Mouse (Mus musculus): ENCODE measurements at regions not wholly inside any gene's neighbourhood (a gene's known extent, or its start where the extent isn't known, plus 50 kb on each side); places are given as distances from the start of the nearest gene placed in this dataset.

GRCm38 (mm10) chr1:35238139-35238538 lies 388.4 kb downstream of the Plekhb2 start:
- TF ChIP-seq CTCF (IDR thresholded peaks at IDR 0.05; ENCODE audit: low read depth, low read length) (no peak), POLR2A (IDR thresholded peaks at IDR 0.05; ENCODE audit: extremely low read depth, insufficient read depth, low read length) (no peak)
- Histone ChIP-seq H3K4me3 (ENCODE audit: insufficient read depth, low read depth, low read length) (no peak overlapping the region), H3K27ac (replicated peaks; ENCODE audit: insufficient read depth, low read depth, low read length) (no peak overlapping the region), H3K27me3 (ENCODE audit: control insufficient read depth, insufficient read depth, low read length) (no peaks in the 10 kb centered on the region), H3K36me3 (ENCODE audit: control insufficient read depth, insufficient read depth, low read length) (no peaks in the 10 kb centered on the region), H3K9ac (ENCODE audit: low read depth, low read length) (no peak overlapping the region), H3K79me2 (ENCODE audit: control insufficient read depth, insufficient read depth, low read length) (no peaks in the 10 kb centered on the region), H3K4me1 (ENCODE audit: control insufficient read depth, insufficient read depth, low read length) (no peaks in the 10 kb centered on the region)
- no peak for DNase-seq (ENCODE audit: extremely low read depth, low read depth, low spot score)

- H3K27me3 ChIP-seq (ENCODE audit: control insufficient read depth, insufficient read depth, low read length): no peaks in the 10 kb centered on the region
- H3K36me3 ChIP-seq (ENCODE audit: control insufficient read depth, insufficient read depth, low read length): no peaks in the 10 kb centered on the region
- no peak overlapping the region for H3K4me3 ChIP-seq (ENCODE audit: insufficient read depth, low read depth, low read length)
- no peak overlapping the region for H3K27ac ChIP-seq (replicated peaks; ENCODE audit: insufficient read depth, low read depth, low read length)
- TF ChIP-seq CTCF (IDR thresholded peaks at IDR 0.05; ENCODE audit: low read depth, low read length) (no peak), POLR2A (IDR thresholded peaks at IDR 0.05; ENCODE audit: extremely low read depth, insufficient read depth, low read length) (no peak)
- no peak overlapping the region for H3K9ac ChIP-seq (ENCODE audit: low read depth, low read length)
- 66% methylated on average over 6 of the region's 6 CpGs for WGBS
- no peaks in the 10 kb centered on the region for H3K4me1 ChIP-seq (ENCODE audit: control insufficient read depth, insufficient read depth, low read length)
- H3K79me2 ChIP-seq (ENCODE audit: control insufficient read depth, insufficient read depth, low read length): no peaks in the 10 kb centered on the region
- no peak for DNase-seq (ENCODE audit: extremely low read depth, low read depth, low spot score)
Observed at GRCm38 (mm10) chr1:35242849-35243248, 393.1 kb downstream of the Plekhb2 start.

- H3K79me2 ChIP-seq (ENCODE audit: control insufficient read depth, insufficient read depth, low read length): no peaks in the 10 kb centered on the region
- no peak overlapping the region for H3K27ac ChIP-seq (replicated peaks; ENCODE audit: insufficient read depth, low read depth, low read length)
- H3K4me1 ChIP-seq (ENCODE audit: control insufficient read depth, insufficient read depth, low read length): no peaks in the 10 kb centered on the region
- no peak overlapping the region for H3K9ac ChIP-seq (ENCODE audit: low read depth, low read length)
- WGBS: 79% methylated on average over 6 of the region's 6 CpGs
- H3K27me3 ChIP-seq (ENCODE audit: control insufficient read depth, insufficient read depth, low read length): no peaks in the 10 kb centered on the region
- DNase-seq (ENCODE audit: extremely low read depth, low read depth, low spot score): no peak
- no peak overlapping the region for H3K4me3 ChIP-seq (ENCODE audit: insufficient read depth, low read depth, low read length)
- H3K36me3 ChIP-seq (ENCODE audit: control insufficient read depth, insufficient read depth, low read length): no peaks in the 10 kb centered on the region
- TF ChIP-seq POLR2A (IDR thresholded peaks at IDR 0.05; ENCODE audit: extremely low read depth, insufficient read depth, low read length): no peak
- no peak for TF ChIP-seq CTCF (IDR thresholded peaks at IDR 0.05; ENCODE audit: low read depth, low read length)
Observed at GRCm38 (mm10) chr1:35243339-35243738, 393.6 kb downstream of the Plekhb2 start.

- H3K4me1 ChIP-seq (ENCODE audit: control insufficient read depth, insufficient read depth, low read length): no peaks in the 10 kb centered on the region
- WGBS: 64% methylated on average over 1 of the region's 1 CpGs
- no peak overlapping the region for H3K4me3 ChIP-seq (ENCODE audit: insufficient read depth, low read depth, low read length)
- no peak for TF ChIP-seq CTCF (IDR thresholded peaks at IDR 0.05; ENCODE audit: low read depth, low read length)
- TF ChIP-seq POLR2A (IDR thresholded peaks at IDR 0.05; ENCODE audit: extremely low read depth, insufficient read depth, low read length): no peak
- DNase-seq (ENCODE audit: extremely low read depth, low read depth, low spot score): no peak
- H3K36me3 ChIP-seq (ENCODE audit: control insufficient read depth, insufficient read depth, low read length): no peaks in the 10 kb centered on the region
- H3K9ac ChIP-seq (ENCODE audit: low read depth, low read length): no peak overlapping the region
- no peak overlapping the region for H3K27ac ChIP-seq (replicated peaks; ENCODE audit: insufficient read depth, low read depth, low read length)
- H3K27me3 ChIP-seq (ENCODE audit: control insufficient read depth, insufficient read depth, low read length): no peaks in the 10 kb centered on the region
- H3K79me2 ChIP-seq (ENCODE audit: control insufficient read depth, insufficient read depth, low read length): no peaks in the 10 kb centered on the region
Observed at GRCm38 (mm10) chr1:35265125-35265524, 415.3 kb downstream of the Plekhb2 start.

GRCm38 (mm10) chr1:35266626-35267025 lies 416.9 kb downstream of the Plekhb2 start:
- no peak overlapping the region for H3K27ac ChIP-seq (replicated peaks; ENCODE audit: insufficient read depth, low read depth, low read length)
- no peaks in the 10 kb centered on the region for H3K27me3 ChIP-seq (ENCODE audit: control insufficient read depth, insufficient read depth, low read length)
- no peak overlapping the region for H3K9ac ChIP-seq (ENCODE audit: low read depth, low read length)
- no peaks in the 10 kb centered on the region for H3K4me1 ChIP-seq (ENCODE audit: control insufficient read depth, insufficient read depth, low read length)
- WGBS: 54% methylated on average over 7 of the region's 7 CpGs
- TF ChIP-seq POLR2A (IDR thresholded peaks at IDR 0.05; ENCODE audit: extremely low read depth, insufficient read depth, low read length) (no peak), CTCF (IDR thresholded peaks at IDR 0.05; ENCODE audit: low read depth, low read length) (peak; percentile 17; the same call in 1 of the 2 replicates)
- no peak overlapping the region for H3K4me3 ChIP-seq (ENCODE audit: insufficient read depth, low read depth, low read length)
- H3K36me3 ChIP-seq (ENCODE audit: control insufficient read depth, insufficient read depth, low read length): no peaks in the 10 kb centered on the region
- H3K79me2 ChIP-seq (ENCODE audit: control insufficient read depth, insufficient read depth, low read length): no peaks in the 10 kb centered on the region
- DNase-seq (ENCODE audit: extremely low read depth, low read depth, low spot score): no peak

- no peak overlapping the region for H3K4me3 ChIP-seq (ENCODE audit: insufficient read depth, low read depth, low read length)
- DNase-seq (ENCODE audit: extremely low read depth, low read depth, low spot score): no peak
- H3K27me3 ChIP-seq (ENCODE audit: control insufficient read depth, insufficient read depth, low read length): no peaks in the 10 kb centered on the region
- TF ChIP-seq POLR2A (IDR thresholded peaks at IDR 0.05; ENCODE audit: extremely low read depth, insufficient read depth, low read length) (no peak), CTCF (IDR thresholded peaks at IDR 0.05; ENCODE audit: low read depth, low read length) (no peak)
- H3K79me2 ChIP-seq (ENCODE audit: control insufficient read depth, insufficient read depth, low read length): no peaks in the 10 kb centered on the region
- no peaks in the 10 kb centered on the region for H3K4me1 ChIP-seq (ENCODE audit: control insufficient read depth, insufficient read depth, low read length)
- 86% methylated on average over 7 of the region's 7 CpGs for WGBS
- no peak overlapping the region for H3K9ac ChIP-seq (ENCODE audit: low read depth, low read length)
- H3K27ac ChIP-seq (replicated peaks; ENCODE audit: insufficient read depth, low read depth, low read length): no peak overlapping the region
- H3K36me3 ChIP-seq (ENCODE audit: control insufficient read depth, insufficient read depth, low read length): no peaks in the 10 kb centered on the region
Observed at GRCm38 (mm10) chr1:35267883-35268282, 418.1 kb downstream of the Plekhb2 start.
